13 mouse cellular contexts compared by ENCODE assay signal in genomic region chr15:100667871-100668545, GRCm38 (mm10). TPM values are rescaled to one million over a fixed set of nuclear protein-coding genes. Genes with fewer than 3 reads are reported as not detected.
A peak's percentile ranks its signal among the peaks of the same experiment; 100 is the strongest.
DNase-seq lines count a peak whose midpoint lies in the region; ATAC-seq lines count a peak whose summit lies in the region.
"Had no signal": no experiment of that assay in that cellular context is flagged by ENCODE, and none has a peak within 500 bp of the region (broad histone marks: within the 10 kb centered on the region; RNA-seq: fewer than 3 reads in every experiment).

No protein-coding gene starts in this region.

- peaks cover 8% of the 10 kb centered on the region; the same call in 1 of the 2 replicates for H3K4me1 ChIP-seq in heart, embryonic 16.5 days (ENCODE audit: control insufficient read depth, insufficient read depth, low read length)
- H3K4me1 ChIP-seq in liver, embryonic 12.5 days: peaks cover 79% of the 10 kb centered on the region
- peaks cover 12% of the 10 kb centered on the region; the same call in 1 of the 2 replicates for H3K4me1 ChIP-seq in kidney, embryonic 14.5 days (ENCODE audit: control insufficient read depth, insufficient read depth, low read length)
- peaks cover 19% of the 10 kb centered on the region for H3K4me1 ChIP-seq in forebrain, embryonic 10.5 days
- H3K4me1 ChIP-seq: limb, embryonic 12.5 days had no signal

- H3K9me3 ChIP-seq in heart, embryonic 16.5 days (replicated peaks; ENCODE audit: control insufficient read depth, low read length): no peaks in the 10 kb centered on the region
- no peaks in the 10 kb centered on the region for H3K9me3 ChIP-seq in liver, embryonic 12.5 days (replicated peaks)
- no peaks in the 10 kb centered on the region for H3K9me3 ChIP-seq in kidney, embryonic 14.5 days (ENCODE audit: control insufficient read depth, low read length)
- 0 out of 2 replicates have a peak, but pooled peaks cover 5% of the 10 kb centered on the region for H3K9me3 ChIP-seq in forebrain, embryonic 10.5 days
- H3K9me3 ChIP-seq: hindbrain, embryonic 10.5 days; kidney, embryonic 15.5 days; limb, embryonic 12.5 days had no signal

- WGBS in heart, embryonic 16.5 days: 67% methylated on average over 5 of the region's 5 CpGs
- WGBS in liver, embryonic 12.5 days (ENCODE audit: insufficient replicate concordance): 46% methylated on average over 5 of the region's 5 CpGs
- 76% methylated on average over 5 of the region's 5 CpGs for WGBS in kidney, embryonic 14.5 days
- WGBS in forebrain, embryonic 10.5 days: 85% methylated on average over 5 of the region's 5 CpGs

- no peaks in the 10 kb centered on the region for H3K27me3 ChIP-seq in heart, embryonic 16.5 days (ENCODE audit: control insufficient read depth, insufficient read depth, low read length)
- H3K27me3 ChIP-seq in liver, embryonic 12.5 days (replicated peaks): no peaks in the 10 kb centered on the region
- H3K27me3 ChIP-seq in kidney, embryonic 14.5 days (ENCODE audit: control insufficient read depth, insufficient read depth, low read length): no peaks in the 10 kb centered on the region
- H3K27me3 ChIP-seq in forebrain, embryonic 10.5 days (ENCODE audit: poor library complexity, severe bottlenecking): no peaks in the 10 kb centered on the region
- H3K27me3 ChIP-seq: kidney, embryonic 15.5 days had no signal

- no peak overlapping the region for H3K27ac ChIP-seq in heart, embryonic 16.5 days (ENCODE audit: low read length)
- H3K27ac ChIP-seq in liver, embryonic 12.5 days: peak overlapping the region; percentile 22; the same call in 1 of the 2 replicates
- no peak overlapping the region for H3K27ac ChIP-seq in kidney, embryonic 14.5 days (ENCODE audit: low read depth, low read length)
- H3K27ac ChIP-seq in forebrain, embryonic 10.5 days: no peak overlapping the region
- H3K27ac ChIP-seq: limb, embryonic 12.5 days had no signal

- H3K9ac ChIP-seq in heart, embryonic 16.5 days (ENCODE audit: low read length): no peak overlapping the region
- H3K9ac ChIP-seq in liver, embryonic 12.5 days: 0 out of 2 replicates have a peak overlapping the region, but pooled peaks have one; percentile 5
- no peak overlapping the region for H3K9ac ChIP-seq in kidney, embryonic 14.5 days (ENCODE audit: low read depth, low read length)
- H3K9ac ChIP-seq: kidney, embryonic 15.5 days; limb, embryonic 12.5 days had no signal

- peak overlapping the region; percentile 1 for H3K4me3 ChIP-seq in heart, embryonic 16.5 days (ENCODE audit: low read length)
- peak overlapping the region; percentile 68 for H3K4me3 ChIP-seq in liver, embryonic 12.5 days
- H3K4me3 ChIP-seq in kidney, embryonic 14.5 days (ENCODE audit: low read length): no peak overlapping the region
- no peak overlapping the region for H3K4me3 ChIP-seq in forebrain, embryonic 10.5 days
- H3K4me3 ChIP-seq: hindbrain, embryonic 10.5 days; kidney, embryonic 15.5 days; limb, embryonic 12.5 days had no signal

- ATAC-seq in heart, embryonic 16.5 days (replicated peaks; ENCODE audit: extremely low read depth, insufficient read depth, low FRiP score): no peak
- no peak for ATAC-seq in liver, embryonic 12.5 days
- no peak for ATAC-seq in kidney, embryonic 14.5 days (ENCODE audit: low FRiP score, low TSS enrichment)

- H3K4me2 ChIP-seq in heart, embryonic 16.5 days (ENCODE audit: low read depth, low read length): peak overlapping the region; percentile 22
- H3K4me2 ChIP-seq in liver, embryonic 12.5 days: peak overlapping the region; percentile 74
- no peak overlapping the region for H3K4me2 ChIP-seq in kidney, embryonic 14.5 days (replicated peaks; ENCODE audit: low read depth, low read length)
- H3K4me2 ChIP-seq: kidney, embryonic 15.5 days; limb, embryonic 12.5 days had no signal

- no peak for DNase-seq in heart, adult 8-10 months (ENCODE audit: low spot score)
- peak; percentile 71 to 72 for DNase-seq in CD8-positive naive resting alpha-beta T cell, adult 2 months (ENCODE audit: low read depth in 2 of 2, low spot score in 2 of 2)
- peak; percentile 47 for DNase-seq in thymus, postnatal 0 days (ENCODE audit: low spot score)
- no peak for DNase-seq in right cerebral cortex, postnatal 4 days
- no peak for DNase-seq in forebrain, embryonic 10.5 days (ENCODE audit: extremely low spot score, low spot score)
- DNase-seq: adrenal gland, adult 8-10 months; heart, adult 18-20 months had no signal

- no peaks in the 10 kb centered on the region for H3K36me3 ChIP-seq in heart, embryonic 16.5 days (ENCODE audit: control insufficient read depth, insufficient read depth)
- no peaks in the 10 kb centered on the region for H3K36me3 ChIP-seq in liver, embryonic 12.5 days
- no peaks in the 10 kb centered on the region for H3K36me3 ChIP-seq in kidney, embryonic 14.5 days (ENCODE audit: control insufficient read depth, insufficient read depth, low read length)
- no peaks in the 10 kb centered on the region for H3K36me3 ChIP-seq in forebrain, embryonic 10.5 days (replicated peaks)
- H3K36me3 ChIP-seq: hindbrain, embryonic 10.5 days; kidney, embryonic 15.5 days; limb, embryonic 12.5 days had no signal

RNA-seq across cellular contexts. Expression of gene Bin2, which starts 1.3 kb away (rescaled TPM):
- polyA plus RNA-seq in heart, embryonic 16.5 days (2015; fragmentation: Nextera tagmentation; extraction: Ambion mirVana): 5.9 and 13.3 TPM in 2 replicates
- total RNA-seq in heart, adult 8-10 months (2022): 1 to 10 TPM in 2 of 4 experiments, under 1 TPM in 2; 0.84 to 2.6 (median 1.1) TPM
- 40.5 and 40.6 TPM in 2 replicates for polyA plus RNA-seq in liver, embryonic 12.5 days (2016; fragmentation: Nextera tagmentation; extraction: Ambion mirVana)
- 33.1 and 45.9 TPM in 2 replicates for polyA plus RNA-seq in thymus, postnatal 0 days (2015; fragmentation: Nextera tagmentation; extraction: Ambion mirVana)
- 2.1 and 2.4 TPM in 2 replicates for polyA plus RNA-seq in kidney, embryonic 14.5 days (2014; fragmentation: Nextera tagmentation; extraction: Ambion mirVana)
- 3.3 and 3.6 TPM in 2 replicates for polyA plus RNA-seq in forebrain, embryonic 10.5 days (2016; fragmentation: Nextera tagmentation; extraction: Ambion mirVana)

RNA-seq across cellular contexts. Expression of gene Cela1, which starts 19.7 kb away (rescaled TPM):
- polyA plus RNA-seq in heart, embryonic 16.5 days (2015; fragmentation: Nextera tagmentation; extraction: Ambion mirVana): 3.3 and 3.5 TPM in 2 replicates
- total RNA-seq in heart, adult 8-10 months (2022): 1 to 10 TPM; 1.1 to 2.0 (median 1.5) TPM
- polyA plus RNA-seq in liver, embryonic 12.5 days (2016; fragmentation: Nextera tagmentation; extraction: Ambion mirVana): 8.7 and 11.0 TPM in 2 replicates
- polyA plus RNA-seq in thymus, postnatal 0 days (2015; fragmentation: Nextera tagmentation; extraction: Ambion mirVana): 6.2 and 13.1 TPM in 2 replicates
- 9.4 and 9.9 TPM in 2 replicates for polyA plus RNA-seq in kidney, embryonic 14.5 days (2014; fragmentation: Nextera tagmentation; extraction: Ambion mirVana)
- 1.4 and 1.8 TPM in 2 replicates for polyA plus RNA-seq in forebrain, embryonic 10.5 days (2016; fragmentation: Nextera tagmentation; extraction: Ambion mirVana)

RNA-seq across cellular contexts. Expression of gene Smagp, which starts 31.3 kb away (rescaled TPM):
- polyA plus RNA-seq in heart, embryonic 16.5 days (2015; fragmentation: Nextera tagmentation; extraction: Ambion mirVana): 16.9 and 17.2 TPM in 2 replicates
- 10 to 100 TPM; 10.9 to 20.2 (median 11.9) TPM for total RNA-seq in heart, adult 8-10 months (2022)
- polyA plus RNA-seq in liver, embryonic 12.5 days (2016; fragmentation: Nextera tagmentation; extraction: Ambion mirVana): 10.5 and 11.4 TPM in 2 replicates
- 4.8 TPM in 2 replicates for polyA plus RNA-seq in thymus, postnatal 0 days (2015; fragmentation: Nextera tagmentation; extraction: Ambion mirVana)
- 26.4 and 28.4 TPM in 2 replicates for polyA plus RNA-seq in kidney, embryonic 14.5 days (2014; fragmentation: Nextera tagmentation; extraction: Ambion mirVana)
- 4.3 and 4.6 TPM in 2 replicates for polyA plus RNA-seq in forebrain, embryonic 10.5 days (2016; fragmentation: Nextera tagmentation; extraction: Ambion mirVana)

RNA-seq across cellular contexts. Expression of gene Dazap2, which starts 52.9 kb away (rescaled TPM):
- 223 and 247 TPM in 2 replicates for polyA plus RNA-seq in heart, embryonic 16.5 days (2015; fragmentation: Nextera tagmentation; extraction: Ambion mirVana)
- total RNA-seq in heart, adult 8-10 months (2022): 100 to 1,000 TPM; 170 to 189 (median 183) TPM
- 163 and 167 TPM in 2 replicates for polyA plus RNA-seq in liver, embryonic 12.5 days (2016; fragmentation: Nextera tagmentation; extraction: Ambion mirVana)
- 266 and 303 TPM in 2 replicates for polyA plus RNA-seq in thymus, postnatal 0 days (2015; fragmentation: Nextera tagmentation; extraction: Ambion mirVana)
- 236 and 274 TPM in 2 replicates for polyA plus RNA-seq in kidney, embryonic 14.5 days (2014; fragmentation: Nextera tagmentation; extraction: Ambion mirVana)
- polyA plus RNA-seq in forebrain, embryonic 10.5 days (2016; fragmentation: Nextera tagmentation; extraction: Ambion mirVana): 214 and 224 TPM in 2 replicates

Comparison
In these comparisons a context has a peak if more than half of its experiments do, and no peak if none do; other contexts are left out.
1. H3K4me3 ChIP-seq: peak in heart, embryonic 16.5 days (single experiment) and liver, embryonic 12.5 days (single experiment); none in kidney, embryonic 14.5 days (single experiment) and forebrain, embryonic 10.5 days (single experiment).
2. DNase-seq: peak in CD8-positive naive resting alpha-beta T cell, adult 2 months (2 of 2) and thymus, postnatal 0 days (single experiment); none in heart, adult 8-10 months (single experiment), right cerebral cortex, postnatal 4 days (single experiment) and forebrain, embryonic 10.5 days (single experiment).